Mouse (Mus musculus): ENCODE results near the gene Rpl34.

Gene Rpl34

DNA sequence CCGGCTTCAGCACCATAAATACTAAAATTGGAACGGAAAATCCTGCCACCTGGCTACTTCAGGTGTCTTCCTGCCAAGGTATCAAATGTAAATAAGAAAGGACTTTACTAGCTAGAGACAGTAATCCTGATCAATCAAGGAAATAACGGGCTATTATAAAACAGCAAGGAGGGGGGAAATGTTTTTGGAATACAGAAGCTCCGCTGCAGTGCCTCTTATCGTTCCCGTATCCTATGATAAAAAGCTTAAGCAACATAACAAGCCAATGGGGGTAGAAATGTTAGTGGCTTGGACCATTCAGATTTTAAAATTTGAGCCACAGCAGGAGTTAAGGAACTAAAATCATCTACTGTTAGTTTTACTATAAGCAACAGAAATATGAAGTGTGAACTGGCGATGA, 20.1 kb downstream of the Rpl34 start:
- DNase-seq, result no peak

DNA sequence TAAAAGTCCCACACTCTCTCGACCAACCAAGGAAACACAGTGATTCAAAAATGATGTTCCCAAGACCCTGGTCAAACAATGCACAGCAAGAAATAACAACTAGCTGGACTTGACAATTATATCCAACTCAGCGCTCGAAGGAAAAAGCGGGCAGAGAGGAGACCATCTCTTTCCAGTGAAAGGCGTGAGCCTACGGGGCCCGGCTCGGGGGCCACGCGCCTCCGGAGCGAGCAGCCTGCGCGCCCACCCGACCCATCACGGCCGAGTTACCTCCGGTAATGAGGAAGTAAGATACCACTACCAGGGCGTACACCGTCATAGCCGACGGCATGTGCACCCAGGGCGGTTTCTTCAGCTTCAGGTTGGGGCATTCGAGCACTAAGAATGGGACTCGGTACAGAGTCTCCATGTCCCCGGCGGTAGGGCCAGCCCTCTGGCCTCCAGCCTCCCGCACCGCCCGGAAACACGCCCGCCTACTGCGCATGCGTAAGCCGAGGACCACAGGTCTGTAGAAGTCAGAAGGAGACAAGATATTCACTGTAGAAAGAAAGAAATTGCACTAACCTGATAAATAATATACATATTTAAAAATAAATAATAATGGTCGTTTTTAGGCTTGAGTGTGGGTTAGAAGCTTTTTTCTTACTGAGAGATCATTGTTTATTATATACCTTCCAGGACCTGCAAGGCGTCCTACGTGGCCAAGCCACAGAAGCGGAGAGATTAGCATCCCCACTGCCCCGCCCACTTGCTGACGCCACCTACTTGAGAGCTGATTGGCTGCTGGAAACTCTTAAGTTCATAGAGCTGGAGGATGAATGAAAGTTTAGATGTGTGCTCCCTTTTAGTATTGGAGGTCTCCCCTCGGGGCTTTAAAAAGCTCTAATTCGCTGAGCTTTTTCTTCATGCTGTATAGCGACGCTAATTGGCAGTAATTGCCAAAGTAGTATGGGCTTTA, 21.0 kb downstream of the Rpl34 start, which contains the start of gene Ostc:
Gene Ostc, minus strand, starts transcription at position 478 of the 958 bp plus-strand sequence.
- DNase-seq, result peak; percentile 98

- DNase-seq, result peak in 1 of 2 experiments; percentile 12
These were observed 21.7 kb downstream of the Rpl34 start for GRCm38 (mm10) chr3:130708529-130708928.

- no peak for DNase-seq
These were observed 27.9 kb downstream of the Rpl34 start for GRCm38 (mm10) chr3:130702289-130702688.

DNA sequence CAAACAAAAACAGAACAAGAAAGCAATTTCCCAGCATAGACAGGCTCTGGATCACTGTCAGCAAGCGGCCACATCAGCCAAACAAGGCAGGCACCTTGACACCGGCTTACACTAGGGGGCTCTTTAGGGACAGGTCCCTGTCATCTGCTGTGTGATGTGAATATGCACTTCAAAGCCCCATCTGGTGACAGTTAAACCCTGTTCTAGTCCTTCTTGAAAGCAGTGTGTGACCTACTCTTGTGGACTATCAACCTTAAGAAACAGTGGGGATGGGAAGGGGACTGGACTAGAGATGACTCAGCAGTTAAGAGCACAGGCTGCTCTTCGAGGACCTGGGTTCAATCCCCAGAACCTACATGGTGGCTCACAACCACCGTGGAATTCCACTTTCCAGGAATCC, 32.6 kb downstream of the Rpl34 start:
- no peak for DNase-seq

GRCm38 (mm10) chr3:130694705-130695104, 35.5 kb downstream of the Rpl34 start:
- no peak for DNase-seq

DNA sequence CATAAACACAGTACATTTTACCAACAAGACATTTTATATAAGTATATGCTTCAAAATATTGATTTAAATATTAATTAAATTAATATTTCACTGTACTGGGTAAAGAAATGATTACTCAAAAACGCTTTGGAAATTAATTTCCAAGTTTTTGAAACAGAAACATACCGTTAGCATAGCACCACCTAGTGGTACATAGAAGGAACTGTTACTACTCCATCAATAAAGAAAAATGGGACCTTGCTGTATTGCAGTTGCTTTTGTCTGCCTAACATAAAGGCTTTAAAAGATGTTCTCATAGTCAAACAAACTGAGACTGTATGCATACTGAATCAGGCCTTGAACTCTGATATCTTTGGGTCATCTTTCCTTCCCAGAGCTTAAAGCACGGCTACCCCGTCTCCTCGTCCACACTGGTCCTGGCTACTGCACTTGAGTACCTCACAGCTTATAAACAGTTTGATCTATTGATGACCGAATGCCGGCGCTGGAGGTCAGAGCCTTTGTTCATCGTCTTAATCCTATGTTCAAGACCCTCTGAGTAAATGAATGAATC, 36.1 kb downstream of the Rpl34 start:
- DNase-seq, result no peak

- no peak for DNase-seq
These were observed 38.5 kb downstream of the Rpl34 start for GRCm38 (mm10) chr3:130691596-130692170.

GRCm38 (mm10) chr3:130690834-130691595, 39.2 kb downstream of the Rpl34 start:
- peak; percentile 27 to 42 for DNase-seq

DNA sequence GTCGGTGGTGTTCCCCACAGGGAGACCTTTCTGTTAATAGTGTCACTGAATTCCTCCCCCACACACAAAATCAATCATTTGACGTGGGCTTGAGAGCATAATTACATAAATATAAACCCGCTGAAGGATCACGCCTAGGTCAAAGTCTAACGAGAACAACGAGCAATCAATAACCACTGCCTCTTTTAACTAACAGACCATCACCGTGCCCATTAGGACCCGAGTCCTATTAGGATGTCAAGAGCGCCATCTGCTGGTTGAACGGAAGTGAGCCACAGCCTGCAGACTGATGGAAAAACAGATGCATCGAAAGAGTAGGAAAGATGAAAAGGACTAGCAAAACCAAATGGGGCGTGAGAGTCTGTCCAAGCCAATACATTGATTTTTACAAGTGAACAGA, 40.6 kb downstream of the Rpl34 start:
- peak; percentile 25 to 49 for DNase-seq

DNA sequence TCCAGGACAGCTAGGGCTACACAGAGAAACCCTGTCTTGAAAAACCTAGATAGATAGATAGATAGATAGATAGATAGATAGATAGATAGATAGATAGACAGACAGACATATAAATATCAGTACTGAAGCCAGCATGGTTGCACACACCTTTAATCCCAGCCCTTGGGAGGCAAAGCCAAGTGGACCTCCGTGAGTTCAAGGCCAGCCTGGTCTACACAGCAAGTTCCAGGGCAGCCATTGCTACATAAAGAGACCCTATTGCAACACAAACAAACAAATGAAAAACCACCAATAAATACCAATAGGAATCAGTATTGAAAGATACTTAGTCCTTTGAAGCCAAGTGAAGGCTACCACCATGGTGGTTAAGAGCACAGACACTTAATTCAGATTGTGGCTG, 43.1 kb downstream of the Rpl34 start:
- DNase-seq, result no peak

- no peak for DNase-seq
These were observed 45.2 kb downstream of the Rpl34 start for GRCm38 (mm10) chr3:130685014-130685366.

GRCm38 (mm10) chr3:130684276-130685013, 45.8 kb downstream of the Rpl34 start:
- no peak for DNase-seq

DNA sequence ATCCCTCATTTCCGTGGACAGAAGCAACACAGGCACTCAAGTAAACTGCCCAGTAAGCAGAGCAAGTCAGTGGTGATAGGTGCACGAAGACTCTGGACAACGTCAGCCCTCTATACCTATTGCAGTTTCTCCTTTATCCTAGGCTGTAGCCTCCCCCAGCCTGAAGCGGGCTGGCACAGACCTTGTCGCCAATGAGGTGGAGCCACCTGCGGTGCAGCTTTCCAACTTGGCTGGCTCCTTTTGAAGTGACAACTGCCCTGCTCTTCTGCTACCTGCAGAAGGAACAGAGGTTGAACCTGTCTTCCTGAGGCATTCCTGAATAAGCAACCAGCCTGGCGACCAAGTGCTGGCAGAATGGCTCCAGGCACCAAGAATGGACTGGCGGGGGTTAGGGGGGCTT, 46.4 kb downstream of the Rpl34 start:
- no peak for DNase-seq

- DNase-seq, result no peak
These were observed 48.0 kb downstream of the Rpl34 start for GRCm38 (mm10) chr3:130682183-130682582.

- no peak for DNase-seq
These were observed 49.0 kb downstream of the Rpl34 start for GRCm38 (mm10) chr3:130681226-130681625.

GRCm38 (mm10) chr3:130677671-130678460, 52.3 kb downstream of the Rpl34 start:
- DNase-seq, result no peak
